Mouse (Mus musculus): ENCODE measurements around the gene Gpr12. TPM values are rescaled to one million over a fixed set of nuclear protein-coding genes. Genes with fewer than 3 reads are reported as not detected.
"Not testable (repeated sequence)": the region's sequence is repeated elsewhere in the genome, so short reads cannot be mapped to it uniquely, and the experiment has no call there.

The Gpr12 gene
- polyA plus RNA-seq, 1 experiment from 2014 or later, result 0.51 TPM

GRCm38 (mm10) chr5:146609646-146610045 lies 24.6 kb upstream of the Gpr12 start:
- 35% methylated on average over 10 of the region's 10 CpGs for WGBS

GRCm38 (mm10) chr5:146607816-146608215 lies 22.8 kb upstream of the Gpr12 start:
- Histone ChIP-seq H3K4me3 (ENCODE audit: low read length) (no peak overlapping the region), H3K36me3 (ENCODE audit: control insufficient read depth, insufficient read depth, low read length) (no peaks in the 10 kb centered on the region), H3K27me3 (ENCODE audit: control insufficient read depth, insufficient read depth, low read length) (no peaks in the 10 kb centered on the region), H3K9ac (ENCODE audit: low read depth, low read length) (no peak overlapping the region), H3K9me3 (ENCODE audit: control insufficient read depth, low read length) (no peaks in the 10 kb centered on the region), H3K4me1 (ENCODE audit: control insufficient read depth, insufficient read depth, low read length) (peaks cover 7% of the 10 kb centered on the region; the same call in 1 of the 2 replicates), H3K4me2 (replicated peaks; ENCODE audit: low read depth, low read length) (no peak overlapping the region), H3K27ac (ENCODE audit: low read depth, low read length) (no peak overlapping the region)
- no peak for ATAC-seq (ENCODE audit: low FRiP score, low TSS enrichment)
- WGBS, result 67% methylated on average over 5 of the region's 5 CpGs

More at GRCm38 (mm10) chr5:146609646-146610045, 24.6 kb upstream of the Gpr12 start:
- Histone ChIP-seq H3K36me3 (ENCODE audit: control insufficient read depth, insufficient read depth, low read length) (no peaks in the 10 kb centered on the region), H3K9me3 (ENCODE audit: control insufficient read depth, low read length) (no peaks in the 10 kb centered on the region), H3K4me2 (replicated peaks; ENCODE audit: low read depth, low read length) (no peak overlapping the region), H3K4me1 (ENCODE audit: control insufficient read depth, insufficient read depth, low read length) (peaks cover 7% of the 10 kb centered on the region; the same call in 1 of the 2 replicates), H3K4me3 (ENCODE audit: low read length) (no peak overlapping the region), H3K9ac (ENCODE audit: low read depth, low read length) (no peak overlapping the region), H3K27me3 (ENCODE audit: control insufficient read depth, insufficient read depth, low read length) (no peaks in the 10 kb centered on the region), H3K27ac (ENCODE audit: low read depth, low read length) (no peak overlapping the region)
- ATAC-seq (ENCODE audit: low FRiP score, low TSS enrichment), result no peak

DNA sequence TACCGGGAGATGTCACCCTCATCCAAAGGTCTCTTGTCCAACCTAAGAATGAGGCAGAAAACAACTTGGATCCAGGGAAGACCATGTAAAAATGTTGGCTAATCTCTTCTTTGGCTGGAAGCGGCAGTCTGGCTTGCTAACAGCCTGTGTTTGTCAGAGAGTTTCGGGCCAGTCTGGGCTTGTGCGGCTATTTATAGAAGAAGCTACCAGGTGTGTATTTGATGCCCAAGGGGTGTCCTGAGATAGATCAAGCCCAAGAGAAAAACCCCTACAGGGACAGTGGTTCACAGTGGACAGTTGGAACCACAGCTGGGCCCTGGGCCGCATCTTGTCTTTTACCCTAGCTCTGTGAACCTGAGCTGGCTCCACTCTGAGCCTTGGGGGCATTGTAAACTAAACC lies 21.9 kb upstream of the Gpr12 start:
- ATAC-seq (ENCODE audit: low FRiP score, low TSS enrichment), result no peak
- no peak overlapping the region for H3K27ac ChIP-seq (ENCODE audit: low read depth, low read length)
- H3K36me3 ChIP-seq (ENCODE audit: control insufficient read depth, insufficient read depth, low read length), result no peaks in the 10 kb centered on the region
- 90% methylated on average over 5 of the region's 5 CpGs for WGBS
- H3K4me3 ChIP-seq (ENCODE audit: low read length), result no peak overlapping the region
- no peak overlapping the region for H3K4me2 ChIP-seq (replicated peaks; ENCODE audit: low read depth, low read length)
- H3K27me3 ChIP-seq (ENCODE audit: control insufficient read depth, insufficient read depth, low read length), result no peaks in the 10 kb centered on the region
- H3K9ac ChIP-seq (ENCODE audit: low read depth, low read length), result no peak overlapping the region
- H3K9me3 ChIP-seq (ENCODE audit: control insufficient read depth, low read length), result no peaks in the 10 kb centered on the region
- H3K4me1 ChIP-seq (ENCODE audit: control insufficient read depth, insufficient read depth, low read length), result peaks cover 7% of the 10 kb centered on the region; the same call in 1 of the 2 replicates

DNA sequence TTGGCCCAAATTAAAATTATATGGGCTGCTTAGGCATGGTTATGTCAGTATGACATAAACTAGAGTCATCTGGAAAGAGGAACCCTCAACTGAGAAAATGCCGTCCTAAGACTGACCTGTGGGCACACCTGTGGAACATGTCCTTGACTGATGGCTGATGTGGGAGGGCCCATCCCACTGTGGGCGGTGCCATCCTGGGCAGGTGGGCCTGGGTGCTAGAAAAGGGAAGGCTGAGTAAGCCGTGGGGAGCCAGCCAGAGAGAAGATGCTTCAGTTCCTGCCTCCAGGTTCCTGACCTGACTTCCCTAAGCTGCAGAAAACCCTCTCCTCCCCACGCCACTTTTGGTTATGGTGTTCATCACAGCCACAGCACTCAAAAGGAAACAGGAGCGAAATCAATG lies 21.2 kb upstream of the Gpr12 start:
- H3K4me2 ChIP-seq (replicated peaks; ENCODE audit: low read depth, low read length), result no peak overlapping the region
- no peaks in the 10 kb centered on the region for H3K27me3 ChIP-seq (ENCODE audit: control insufficient read depth, insufficient read depth, low read length)
- peaks cover 5% of the 10 kb centered on the region; the same call in 1 of the 2 replicates for H3K4me1 ChIP-seq (ENCODE audit: control insufficient read depth, insufficient read depth, low read length)
- WGBS, result 73% methylated on average over 5 of the region's 5 CpGs
- H3K27ac ChIP-seq (ENCODE audit: low read depth, low read length), result no peak overlapping the region
- H3K9ac ChIP-seq (ENCODE audit: low read depth, low read length), result no peak overlapping the region
- no peaks in the 10 kb centered on the region for H3K9me3 ChIP-seq (ENCODE audit: control insufficient read depth, low read length)
- ATAC-seq (ENCODE audit: low FRiP score, low TSS enrichment), result no peak
- no peak overlapping the region for H3K4me3 ChIP-seq (ENCODE audit: low read length)
- no peaks in the 10 kb centered on the region for H3K36me3 ChIP-seq (ENCODE audit: control insufficient read depth, insufficient read depth, low read length)

DNA sequence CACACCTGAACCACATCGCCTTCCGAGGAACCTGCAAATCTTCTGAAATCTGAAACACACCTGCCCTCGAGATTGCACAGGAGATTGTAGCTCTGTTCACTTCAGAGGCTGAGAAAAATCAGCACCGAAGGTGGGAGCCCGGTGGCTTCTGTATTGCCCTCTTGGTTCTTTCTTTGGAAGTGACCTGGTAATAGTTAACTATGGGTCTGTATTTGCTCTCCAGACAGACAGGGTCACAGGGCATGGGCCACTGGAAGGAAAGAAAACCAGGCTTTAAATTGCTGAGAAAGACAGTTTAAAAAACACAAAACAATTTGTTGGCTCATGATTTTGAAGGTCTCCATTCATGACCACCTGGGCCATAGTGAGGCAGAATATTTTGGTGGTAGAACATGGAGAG lies 14.9 kb upstream of the Gpr12 start:
- Histone ChIP-seq H3K27ac (ENCODE audit: low read depth, low read length) (no peak overlapping the region), H3K9me3 (ENCODE audit: control insufficient read depth, low read length) (no peaks in the 10 kb centered on the region), H3K9ac (ENCODE audit: low read depth, low read length) (no peak overlapping the region), H3K36me3 (ENCODE audit: control insufficient read depth, insufficient read depth, low read length) (no peaks in the 10 kb centered on the region), H3K4me1 (ENCODE audit: control insufficient read depth, insufficient read depth, low read length) (no peaks in the 10 kb centered on the region), H3K27me3 (ENCODE audit: control insufficient read depth, insufficient read depth, low read length) (no peaks in the 10 kb centered on the region), H3K4me3 (ENCODE audit: low read length) (no peak overlapping the region), H3K4me2 (replicated peaks; ENCODE audit: low read depth, low read length) (no peak overlapping the region)
- WGBS, result 79% methylated on average over 5 of the region's 5 CpGs
- ATAC-seq (ENCODE audit: low FRiP score, low TSS enrichment), result no peak

DNA sequence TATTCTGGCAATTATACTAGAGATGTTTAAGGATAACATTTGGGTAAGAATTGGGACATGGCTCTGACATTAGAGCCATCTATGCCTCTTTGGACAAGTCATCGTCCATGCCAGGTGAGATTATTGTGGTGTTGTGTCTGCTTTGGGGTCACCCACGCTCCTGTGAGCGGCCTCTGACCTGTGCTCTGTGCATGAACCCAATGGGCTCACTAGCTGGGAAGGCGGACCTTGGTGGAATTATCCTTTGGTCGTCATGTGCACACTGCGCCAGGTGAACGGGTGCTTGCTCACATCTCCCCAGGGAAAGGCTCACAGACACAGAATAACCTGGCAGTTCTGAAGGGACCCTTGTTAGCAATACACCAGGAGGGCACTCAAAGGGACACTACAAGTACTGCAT lies 14.2 kb upstream of the Gpr12 start:
- not testable (repeated sequence) for H3K27ac ChIP-seq (ENCODE audit: low read depth, low read length)
- 83% methylated on average over 7 of the region's 7 CpGs for WGBS

GRCm38 (mm10) chr5:146598215-146599119 lies 13.4 kb upstream of the Gpr12 start:
- Histone ChIP-seq H3K27ac (ENCODE audit: low read depth, low read length) (no peak overlapping the region), H3K4me2 (replicated peaks; ENCODE audit: low read depth, low read length) (no peak overlapping the region), H3K4me1 (ENCODE audit: control insufficient read depth, insufficient read depth, low read length) (no peaks in the 10 kb centered on the region), H3K4me3 (ENCODE audit: low read length) (no peak overlapping the region), H3K9ac (ENCODE audit: low read depth, low read length) (no peak overlapping the region), H3K36me3 (ENCODE audit: control insufficient read depth, insufficient read depth, low read length) (no peaks in the 10 kb centered on the region), H3K9me3 (ENCODE audit: control insufficient read depth, low read length) (no peaks in the 10 kb centered on the region), H3K27me3 (ENCODE audit: control insufficient read depth, insufficient read depth, low read length) (no peaks in the 10 kb centered on the region)
- WGBS, result 94% methylated on average over 27 of the region's 27 CpGs
- no peak for ATAC-seq (ENCODE audit: low FRiP score, low TSS enrichment)

More for the DNA sequence above, 14.2 kb upstream of the Gpr12 start:
- H3K9ac ChIP-seq (ENCODE audit: low read depth, low read length); H3K36me3 ChIP-seq (ENCODE audit: control insufficient read depth, insufficient read depth, low read length); H3K27me3 ChIP-seq (ENCODE audit: control insufficient read depth, insufficient read depth, low read length); H3K9me3 ChIP-seq (ENCODE audit: control insufficient read depth, low read length); H3K4me2 ChIP-seq (replicated peaks; ENCODE audit: low read depth, low read length); H3K4me1 ChIP-seq (ENCODE audit: control insufficient read depth, insufficient read depth, low read length); H3K4me3 ChIP-seq (ENCODE audit: low read length); ATAC-seq (ENCODE audit: low FRiP score, low TSS enrichment): not testable (repeated sequence)

DNA sequence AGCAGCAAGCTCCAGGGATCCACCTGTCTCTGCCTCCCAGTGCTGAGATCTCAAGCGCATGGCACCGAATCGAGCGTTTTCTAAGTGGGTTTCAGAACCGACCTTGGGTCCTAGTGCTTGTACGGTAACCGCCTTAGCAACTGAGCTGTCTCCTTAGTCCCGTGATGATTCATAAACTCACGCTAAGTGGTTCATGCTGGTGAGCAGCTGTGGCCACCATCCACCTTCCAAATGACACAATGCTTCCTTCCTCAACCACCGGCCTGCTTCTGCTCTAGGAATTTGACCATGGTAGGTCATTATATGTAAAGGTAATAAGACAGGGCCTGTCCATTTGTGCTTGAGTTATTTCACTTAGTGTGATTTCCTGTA lies 12.4 kb upstream of the Gpr12 start:
- no peak for ATAC-seq (ENCODE audit: low FRiP score, low TSS enrichment)
- Histone ChIP-seq H3K36me3 (ENCODE audit: control insufficient read depth, insufficient read depth, low read length) (no peaks in the 10 kb centered on the region), H3K4me1 (ENCODE audit: control insufficient read depth, insufficient read depth, low read length) (no peaks in the 10 kb centered on the region), H3K9ac (ENCODE audit: low read depth, low read length) (no peak overlapping the region), H3K27ac (ENCODE audit: low read depth, low read length) (no peak overlapping the region), H3K4me3 (ENCODE audit: low read length) (no peak overlapping the region), H3K9me3 (ENCODE audit: control insufficient read depth, low read length) (no peaks in the 10 kb centered on the region), H3K4me2 (replicated peaks; ENCODE audit: low read depth, low read length) (no peak overlapping the region), H3K27me3 (ENCODE audit: control insufficient read depth, insufficient read depth, low read length) (no peaks in the 10 kb centered on the region)
- 91% methylated on average over 10 of the region's 10 CpGs for WGBS

Data from kidney, embryonic 14.5 days (tissue).